Mouse (Mus musculus) kidney, postnatal 0 days (tissue): ENCODE measurements around the gene Gm49384. TPM values are rescaled to one million over a fixed set of nuclear protein-coding genes. Genes with fewer than 3 reads are reported as not detected.
"Not testable (repeated sequence)": the region's sequence is repeated elsewhere in the genome, so short reads cannot be mapped to it uniquely, and the experiment has no call there.

Experiments
- ATAC-seq: fragments of 200-750 bp; cut with Nextera tagmentation; replicated peaks from 2 replicates; pipeline ENCODE4 v1.8.0; 2017; ENCODE audit warnings: low read depth, moderate number of reproducible peaks, moderate TSS enrichment, moderate library complexity; ENCODE audit not compliant: low FRiP score
- DNase-seq: peaks from one replicate; pipeline ENCODE4 v3.0.0-alpha.2; 2016; ENCODE audit warnings: low spot score
- H3K27ac ChIP-seq: fragments of 300-500 bp; sonication (generic); 2 replicates; pipeline ENCODE4 v1.5.1; 2014; ENCODE audit warnings: mild to moderate bottlenecking
- H3K27me3 ChIP-seq: fragments of 300-500 bp; sonication (generic); 2 replicates; pipeline ENCODE4 v1.6.1; 2014; ENCODE audit warnings: low read length, mixed read lengths; ENCODE audit not compliant: insufficient read depth
- H3K36me3 ChIP-seq: fragments of 300-500 bp; sonication (generic); 2 replicates; pipeline ENCODE4 v1.6.1; 2014; ENCODE audit warnings: low read length, mixed read lengths; ENCODE audit not compliant: insufficient read depth
- H3K4me1 ChIP-seq: fragments of 300-500 bp; sonication (generic); replicated peaks from 2 replicates; pipeline ENCODE4 v1.6.1; 2014; ENCODE audit warnings: antibody characterized with exemption, low read length, mixed read lengths; ENCODE audit not compliant: insufficient read depth
- H3K4me2 ChIP-seq: fragments of 300-500 bp; sonication (generic); 2 replicates; pipeline ENCODE4 v1.6.1; 2014; ENCODE audit warnings: mild to moderate bottlenecking, low read length, moderate library complexity, mixed read lengths
- H3K4me3 ChIP-seq: fragments of 300-500 bp; sonication (generic); replicated peaks from 2 replicates; pipeline ENCODE4 v1.5.1; 2014; ENCODE audit warnings: low read depth, low read length
- H3K9ac ChIP-seq: fragments of 300-500 bp; sonication (generic); 2 replicates; pipeline ENCODE4 v1.6.1; 2014; ENCODE audit warnings: low read depth, low read length
- H3K9me3 ChIP-seq: fragments of 300-500 bp; sonication (generic); replicated peaks from 2 replicates; pipeline ENCODE4 v1.6.1; 2016; ENCODE audit warnings: low read length, inconsistent platforms, mixed read lengths
- CTCF ChIP-seq: IDR thresholded peaks from 2 replicates; pipeline ENCODE4 v1.5.1; 2016; ENCODE audit warnings: antibody characterized with exemption, low read depth, mild to moderate bottlenecking, moderate library complexity
- WGBS: fragments of 180-500 bp; shearing (Covaris S2); extraction: QIAGEN DNeasy Blood & Tissue Kit; methylation state at CpG from one replicate; pipeline ENCODE4 v1.1.7; 2014; 5-methylcytosine and 5-hydroxymethylcytosine counted together
- polyA plus RNA-seq: library from polyadenylated mRNA; unstranded; fragments of >200 nt; fragmentation: Nextera tagmentation; extraction: Ambion mirVana; gene quantifications from 2 replicates; pipeline ENCODE4 v1.2.1, GENCODE M21; 2015

Gm49384 gene
- polyA plus RNA-seq, 1 experiment from 2014 or later: 17.1 TPM

DNA sequence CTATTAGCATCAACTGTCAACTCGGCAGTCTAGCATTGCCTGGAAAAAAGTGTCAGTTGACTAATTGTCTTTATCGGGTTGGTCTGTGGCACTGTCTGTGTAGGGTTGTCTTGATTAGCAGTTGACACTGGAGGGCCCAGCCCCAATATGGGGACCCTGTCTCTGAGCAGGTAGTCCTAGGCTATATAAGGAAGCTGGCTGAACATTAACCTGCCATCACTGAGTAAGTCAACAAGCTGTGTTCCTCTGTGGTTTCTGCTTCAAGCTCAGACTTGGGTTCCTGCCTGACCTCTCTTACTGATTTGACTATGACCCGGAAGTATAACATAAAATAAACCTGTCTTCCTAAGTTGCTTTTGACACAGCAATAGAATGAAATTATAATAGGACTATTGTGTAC is 28.1 kb downstream of the Gm49384 start:
- no peaks in the 10 kb centered on the region for H3K27me3 ChIP-seq
- no peak overlapping the region for H3K9ac ChIP-seq
- no peak overlapping the region for H3K4me3 ChIP-seq
- no peak overlapping the region for H3K27ac ChIP-seq
- H3K9me3 ChIP-seq: no peaks in the 10 kb centered on the region
- ATAC-seq: no peak
- 92% methylated on average over 3 of the region's 3 CpGs for WGBS
- no peak for DNase-seq
- 0 out of 2 replicates have a peak, but pooled peaks cover 4% of the 10 kb centered on the region for H3K36me3 ChIP-seq
- no peak overlapping the region for H3K4me2 ChIP-seq
- no peak for TF ChIP-seq CTCF
- no peaks in the 10 kb centered on the region for H3K4me1 ChIP-seq

DNA sequence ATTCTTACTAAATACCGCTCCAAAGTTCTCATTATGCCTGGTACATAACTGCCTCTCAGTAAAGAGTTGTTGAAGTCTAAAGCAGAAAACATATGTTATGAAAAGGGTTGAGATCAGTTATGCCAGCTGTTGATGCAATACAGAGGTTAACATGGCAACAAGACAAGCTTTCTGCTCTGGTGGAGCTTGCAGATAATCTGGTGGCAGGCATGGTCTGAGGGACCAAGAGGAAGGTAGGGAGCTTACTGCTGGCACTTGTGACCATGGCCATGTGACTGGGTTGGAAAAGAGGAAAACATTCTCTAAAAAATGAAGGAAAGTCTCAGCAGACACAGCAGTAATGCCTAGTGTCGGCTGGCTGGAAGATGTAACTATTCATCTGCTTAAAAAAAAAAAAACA is 32.8 kb downstream of the Gm49384 start:
- TF ChIP-seq CTCF: no peak
- Histone ChIP-seq H3K9ac (no peak overlapping the region), H3K4me3 (no peak overlapping the region), H3K4me1 (0 out of 2 replicates have a peak, but pooled peaks cover 9% of the 10 kb centered on the region), H3K4me2 (no peak overlapping the region), H3K36me3 (0 out of 2 replicates have a peak, but pooled peaks cover 4% of the 10 kb centered on the region), H3K27me3 (no peaks in the 10 kb centered on the region), H3K27ac (no peak overlapping the region), H3K9me3 (no peaks in the 10 kb centered on the region)
- ATAC-seq (no peak), DNase-seq (no peak)
- 88% methylated on average over 2 of the region's 2 CpGs for WGBS

GRCm38 (mm10) chr12:69168461-69169106 is 35.5 kb downstream of the Gm49384 start, which contains the start of gene Lrr1:
TSS of gene Lrr1 (plus strand) at chr12:69168814.
- no peaks in the 10 kb centered on the region for H3K9me3 ChIP-seq
- TF ChIP-seq CTCF: no peak
- ATAC-seq (peak; percentile 88), DNase-seq (peak; percentile 91)
- no peaks in the 10 kb centered on the region for H3K27me3 ChIP-seq
- peak within 1 kb of the TSS; percentile 55; the same call in 1 of the 2 replicates for H3K27ac ChIP-seq
- peak within 1 kb of the TSS; percentile 73 for H3K4me3 ChIP-seq
- under 1% methylated on average over 40 of the region's 40 CpGs for WGBS
- H3K9ac ChIP-seq: peak within 1 kb of the TSS; percentile 67
- H3K4me1 ChIP-seq: 0 out of 2 replicates have a peak, but pooled peaks cover 9% of the 10 kb centered on the region
- H3K36me3 ChIP-seq: no peaks in the 10 kb centered on the region
- peak within 1 kb of the TSS; percentile 97 for H3K4me2 ChIP-seq

DNA sequence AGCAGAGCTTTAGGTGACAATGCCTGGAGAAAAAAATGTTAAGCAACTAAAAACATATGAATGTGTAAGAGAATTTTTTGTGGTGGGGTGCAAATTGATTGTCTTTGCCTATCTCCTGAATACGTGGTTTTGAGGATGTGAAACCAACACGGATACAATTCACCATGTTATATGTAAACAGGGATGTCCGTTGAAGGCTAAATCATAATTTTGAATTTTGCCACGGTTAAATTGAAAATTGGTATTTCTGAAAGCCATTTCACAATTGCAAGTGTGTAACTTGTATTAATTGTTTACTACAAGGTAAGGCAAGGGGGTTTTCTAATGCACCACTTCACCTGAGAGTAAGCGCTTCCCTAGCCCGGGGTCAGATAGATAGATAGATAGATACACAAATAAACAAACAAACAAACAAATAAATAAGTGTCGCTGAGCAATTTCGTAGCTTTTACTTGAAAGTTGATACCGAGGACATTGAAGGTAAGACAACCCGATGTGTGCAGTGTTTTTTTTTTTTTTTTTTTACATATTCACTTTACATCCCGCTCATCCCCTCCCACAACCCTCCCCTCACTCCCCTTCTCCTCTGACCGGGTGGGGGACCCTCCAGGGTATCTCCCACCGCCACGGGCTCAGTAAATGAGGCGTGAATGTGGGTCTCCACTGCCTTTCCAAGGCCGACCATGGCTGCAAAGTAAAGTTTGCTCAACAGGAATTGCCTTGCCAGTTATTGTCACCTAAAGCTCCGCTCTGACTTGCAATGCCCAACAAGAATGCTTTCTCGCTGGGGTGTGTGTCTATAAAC is 36.2 kb downstream of the Gm49384 start:
- peak overlapping the region; percentile 73 for H3K4me3 ChIP-seq
- no peak for TF ChIP-seq CTCF
- peak overlapping the region; percentile 97 for H3K4me2 ChIP-seq
- ATAC-seq (no peak), DNase-seq (no peak)
- H3K27me3 ChIP-seq: no peaks in the 10 kb centered on the region
- H3K36me3 ChIP-seq: no peaks in the 10 kb centered on the region
- no peaks in the 10 kb centered on the region for H3K9me3 ChIP-seq
- peak overlapping the region; percentile 55; the same call in 1 of the 2 replicates for H3K27ac ChIP-seq
- 0 out of 2 replicates have a peak, but pooled peaks cover 9% of the 10 kb centered on the region for H3K4me1 ChIP-seq
- 8% methylated on average over 18 of the region's 18 CpGs for WGBS
- peak overlapping the region; percentile 67 for H3K9ac ChIP-seq

DNA sequence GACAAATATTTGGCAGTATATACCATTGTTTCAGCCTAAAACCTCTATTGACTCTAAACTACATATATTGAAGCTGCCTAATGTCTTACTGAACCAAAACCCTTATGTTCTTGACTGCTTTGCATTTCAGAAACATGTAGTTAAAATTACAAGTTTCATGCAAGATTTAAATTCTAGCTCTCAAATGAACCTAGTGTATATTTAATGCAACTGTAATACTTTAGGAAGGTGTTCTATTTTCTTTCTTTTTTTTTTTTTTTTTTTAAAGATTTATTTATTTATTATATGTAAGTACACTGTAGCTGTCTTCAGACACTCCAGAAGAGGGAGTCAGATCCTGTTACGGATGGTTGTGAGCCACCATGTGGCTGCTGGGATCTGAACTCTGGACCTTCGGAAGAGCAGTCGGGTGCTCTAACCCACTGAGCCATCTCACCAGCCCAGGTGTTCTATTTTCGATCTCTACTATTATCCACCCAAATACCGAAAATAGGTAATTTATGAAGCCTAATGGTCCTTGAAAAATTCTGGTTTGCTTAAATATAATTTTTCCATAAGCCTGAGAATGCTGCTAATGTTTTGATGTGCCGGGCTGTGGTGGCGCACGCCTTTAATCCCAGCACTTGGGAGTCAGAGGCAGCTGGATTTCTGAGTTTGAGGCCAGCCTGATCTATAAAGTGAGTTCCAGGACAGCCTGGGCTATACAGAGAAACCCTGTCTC is 37.0 kb downstream of the Gm49384 start:
- WGBS: 70% methylated on average over 8 of the region's 8 CpGs
- DNase-seq, ATAC-seq, H3K36me3 ChIP-seq, H3K4me3 ChIP-seq, H3K9me3 ChIP-seq, H3K27ac ChIP-seq, H3K4me2 ChIP-seq, H3K4me1 ChIP-seq, H3K9ac ChIP-seq, H3K27me3 ChIP-seq: not testable (repeated sequence)

- no peak overlapping the region for H3K4me3 ChIP-seq
- no peak overlapping the region for H3K27ac ChIP-seq
- no peak overlapping the region for H3K4me2 ChIP-seq
- no peak overlapping the region for H3K9ac ChIP-seq
- no peaks in the 10 kb centered on the region for H3K36me3 ChIP-seq
- DNase-seq: no peak
- 0 out of 2 replicates have a peak, but pooled peaks cover 9% of the 10 kb centered on the region for H3K4me1 ChIP-seq
- ATAC-seq: no peak
- H3K27me3 ChIP-seq: no peaks in the 10 kb centered on the region
- H3K9me3 ChIP-seq: no peaks in the 10 kb centered on the region
- TF ChIP-seq CTCF: no peak
- 59% methylated on average over 3 of the region's 3 CpGs for WGBS
Observed at GRCm38 (mm10) chr12:69164904-69165303, 39.2 kb downstream of the Gm49384 start.

DNA sequence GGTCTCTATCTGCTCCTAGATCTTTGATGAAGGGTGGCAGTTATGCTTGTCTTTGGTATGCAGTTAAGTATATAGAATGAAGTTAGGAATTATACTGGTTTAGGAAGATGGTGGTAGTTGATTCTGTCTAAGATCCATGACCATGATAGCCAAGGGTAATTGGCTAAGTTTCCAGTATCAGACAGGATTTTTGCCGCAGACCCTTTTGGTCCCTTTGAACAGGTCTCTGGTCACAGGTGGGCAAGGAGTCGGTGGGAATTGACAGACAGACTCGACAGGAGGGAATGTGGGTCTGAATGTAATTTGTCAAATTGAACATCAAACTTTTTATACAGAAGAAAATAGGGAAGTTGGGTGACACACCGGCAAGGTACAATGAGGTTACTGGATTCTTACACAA is 40.5 kb downstream of the Gm49384 start:
- not testable (repeated sequence) for ATAC-seq, DNase-seq, H3K9ac ChIP-seq, H3K4me2 ChIP-seq, H3K4me3 ChIP-seq, H3K27ac ChIP-seq, H3K36me3 ChIP-seq, H3K4me1 ChIP-seq, H3K27me3 ChIP-seq, H3K9me3 ChIP-seq
- 90% methylated on average over 4 of the region's 4 CpGs for WGBS

- DNase-seq, H3K9ac ChIP-seq, H3K27ac ChIP-seq, H3K4me1 ChIP-seq, H3K9me3 ChIP-seq, H3K27me3 ChIP-seq, H3K4me3 ChIP-seq, ATAC-seq, H3K4me2 ChIP-seq: not testable (repeated sequence)
- H3K36me3 ChIP-seq: peaks cover 12% of the 10 kb centered on the region
- 73% methylated on average over 2 of the region's 2 CpGs for WGBS
Observed at GRCm38 (mm10) chr12:69160677-69161076, 43.4 kb downstream of the Gm49384 start.
